Mouse (Mus musculus) CD8-positive naive resting alpha-beta T cell, adult 57 days (primary cell): ENCODE data around the gene Dyrk2. TPM values are rescaled to one million over a fixed set of nuclear protein-coding genes. Genes with fewer than 3 reads are reported as not detected.

Experiments used
- total RNA-seq: library from RNA; stranded (reverse); gene quantifications from one replicate; pipeline ENCODE4 v1.2.4, GENCODE M21; 2023

Gene Dyrk2
- total RNA-seq: 144 TPM

GRCm38 (mm10) chr10:118870201-118870980 lies at the start of gene Dyrk2:
TSS of gene Dyrk2 (minus strand) at chr10:118870209.

